Mouse (Mus musculus) mature B cell (primary cell): ENCODE results near the gene Wiz.

Experiments used
- in situ Hi-C: fragments of 300-500 bp; cut with MboI; formaldehyde crosslinking; loops from 2 replicates; pipeline ENCODE4 v1.14.3; 2019

Wiz gene

DNA sequence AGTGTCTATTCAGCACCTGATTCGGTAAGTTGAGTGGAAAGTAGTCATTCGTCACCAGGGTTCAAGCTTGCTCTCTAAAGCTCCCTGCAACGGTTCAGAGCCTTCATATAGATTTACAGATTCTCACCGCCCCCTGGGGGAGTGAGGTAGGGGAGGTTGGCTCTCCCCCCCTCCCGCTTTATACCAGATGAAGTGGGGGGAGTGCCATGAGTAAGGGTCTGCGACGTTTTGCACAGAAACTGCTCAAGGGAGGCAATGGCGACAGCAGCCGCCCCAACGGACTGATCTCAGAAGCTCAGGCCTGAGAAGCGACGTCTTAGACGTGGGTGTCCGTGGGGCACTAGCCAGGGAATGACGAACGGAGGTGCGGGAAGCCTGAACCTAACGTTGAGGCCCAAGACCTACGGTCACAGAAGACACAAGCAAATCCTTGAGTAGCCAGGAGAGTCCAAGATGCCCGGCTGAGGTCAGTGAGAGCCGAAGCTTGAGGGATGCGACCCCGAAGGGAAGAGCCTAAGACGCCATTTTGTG lies 39.3 kb downstream of the Wiz start:
- in situ Hi-C loops: loop anchor here (5.0 to 10.0 kb wide), 2 partner anchors 82 to 145 kb away; no protein-coding TSS in a partner anchor

DNA sequence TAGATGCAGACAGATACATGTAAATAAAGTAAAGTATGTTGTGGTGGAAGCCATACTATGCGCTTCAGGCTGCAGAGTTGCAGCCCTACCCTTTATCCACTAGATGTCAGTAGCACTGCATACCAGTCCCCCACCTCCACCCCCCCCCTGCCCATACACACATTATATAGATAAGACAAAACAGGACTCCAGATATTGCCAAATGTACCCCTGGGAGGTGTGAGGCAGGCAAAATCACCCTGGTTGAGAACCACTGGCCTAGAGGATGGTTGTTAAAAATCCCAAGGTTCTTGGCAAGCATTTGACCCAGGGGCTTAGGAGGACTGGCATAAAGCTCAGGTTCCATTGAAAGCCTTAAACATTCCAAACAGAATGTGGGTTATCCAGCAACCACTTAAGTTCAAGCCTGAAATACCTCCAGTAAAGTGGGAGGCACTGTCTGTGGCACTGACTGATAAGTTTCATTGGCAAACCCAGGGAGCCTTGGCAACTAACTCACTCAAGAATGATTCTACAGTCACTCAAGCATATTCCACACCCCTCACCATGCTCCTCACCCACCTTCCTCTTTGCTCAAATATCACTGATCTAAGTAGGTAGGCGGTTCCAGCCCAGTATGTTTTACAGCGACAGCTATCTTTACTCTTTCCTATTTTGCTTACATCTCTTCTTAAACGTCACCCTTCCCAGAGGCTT lies 40.1 kb downstream of the Wiz start:
- in situ Hi-C loops: loop anchor here (10.0 kb wide), 1 partner anchor 146 kb away; no protein-coding TSS in a partner anchor

DNA sequence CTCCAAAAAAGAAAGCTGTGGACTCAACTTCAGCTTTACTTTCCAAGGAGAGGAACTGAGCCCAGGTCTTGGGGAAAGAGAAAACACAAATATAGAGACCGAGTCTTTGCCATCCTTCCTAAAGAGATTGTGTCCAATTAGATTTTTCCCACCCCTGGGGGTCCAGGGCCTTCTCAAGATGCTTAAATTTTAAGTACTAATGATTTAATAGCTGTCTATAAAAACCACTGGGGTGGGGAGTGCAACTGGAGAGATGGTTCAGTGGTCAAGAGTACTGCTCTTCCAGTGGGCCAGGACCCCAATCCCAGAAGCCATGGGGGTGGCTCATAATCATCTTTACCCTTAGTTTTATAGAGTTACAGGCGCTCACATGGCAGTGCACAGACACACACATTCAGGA lies 40.8 kb downstream of the Wiz start:
- in situ Hi-C loops: loop anchor here (10.0 kb wide), 1 partner anchor 146 kb away; no protein-coding TSS in a partner anchor

DNA sequence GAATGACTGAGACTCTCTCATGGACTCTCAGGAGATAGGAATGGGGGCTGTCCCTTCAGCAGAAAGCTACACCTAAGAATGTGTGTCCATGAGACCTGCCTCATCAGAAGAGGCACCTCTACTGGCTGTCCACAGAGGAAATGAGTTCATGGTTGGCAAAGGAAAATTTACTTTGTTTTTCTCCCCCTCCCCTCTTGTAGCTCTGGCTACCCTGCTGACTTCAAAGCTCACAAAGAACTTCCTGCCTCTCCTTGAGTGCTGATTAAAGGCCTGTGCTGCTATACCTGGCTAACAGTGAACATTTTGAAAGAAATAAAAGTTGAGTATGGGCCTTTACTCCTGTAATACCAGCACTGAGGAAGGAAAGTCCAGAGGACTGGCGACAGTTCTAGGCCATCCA lies 48.1 kb downstream of the Wiz start:
- in situ Hi-C loops: loop anchor here (10.0 kb wide), 1 partner anchor 154 kb away; no protein-coding TSS in a partner anchor

DNA sequence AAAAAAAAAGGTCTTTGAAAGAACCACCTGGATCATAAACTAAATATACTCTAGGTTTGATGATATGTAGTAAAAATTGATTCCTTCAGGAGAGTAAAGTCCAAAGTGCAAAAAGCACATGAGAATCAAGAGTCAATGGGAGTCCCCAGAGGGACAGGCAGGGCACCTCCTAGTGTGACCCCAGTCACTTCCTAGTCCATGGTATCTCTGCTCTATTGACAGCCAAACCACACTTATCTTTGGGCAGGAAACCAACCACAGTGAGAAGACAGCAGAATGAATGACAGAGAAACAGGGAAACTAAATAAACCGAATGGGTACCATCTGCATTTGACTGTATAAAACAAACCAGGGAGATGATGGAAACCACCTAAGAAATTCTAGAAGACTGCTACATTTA lies 49.1 kb downstream of the Wiz start:
- in situ Hi-C loops: loop anchor here (10.0 kb wide), 1 partner anchor 155 kb away; no protein-coding TSS in a partner anchor

DNA sequence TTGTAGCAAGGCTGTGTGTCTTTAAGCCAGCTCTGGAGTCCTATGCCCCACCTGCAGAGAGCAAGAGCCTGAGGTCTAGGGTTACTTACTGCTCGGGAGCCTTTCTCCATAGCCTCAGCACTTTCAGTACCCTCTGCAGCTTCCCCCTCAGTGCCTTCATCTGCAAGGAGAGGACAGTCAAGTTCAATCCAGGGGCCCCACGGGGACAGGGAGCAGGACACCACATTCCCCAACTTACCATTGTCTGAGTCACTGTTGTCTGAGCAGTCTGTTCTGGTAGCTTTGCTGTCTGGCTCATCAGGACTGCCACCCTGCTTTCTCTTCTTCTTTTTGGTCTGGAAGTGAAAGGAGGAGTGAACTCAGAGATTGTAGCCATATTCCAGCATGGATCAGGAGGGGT lies 53.4 kb downstream of the Wiz start:
- in situ Hi-C loops: no loop called here

DNA sequence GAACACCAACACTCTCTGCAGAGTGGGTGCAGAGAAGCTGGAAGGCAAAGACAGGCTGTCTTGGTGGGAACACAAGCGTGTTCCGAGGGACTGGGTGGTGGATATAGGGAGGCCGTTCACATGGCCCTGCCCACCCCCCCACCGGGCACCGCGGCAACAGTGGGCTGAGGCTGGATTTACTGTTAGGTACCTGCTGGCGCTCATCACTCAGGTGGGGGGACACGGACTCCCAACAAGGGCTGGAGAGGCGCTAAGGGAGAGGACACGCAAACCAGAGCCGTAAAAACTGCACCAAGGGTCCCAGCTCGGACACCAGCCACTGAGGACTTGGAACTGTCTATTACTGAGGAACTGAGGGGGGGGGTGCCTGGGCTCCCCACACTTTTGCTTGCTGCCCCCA lies 54.3 kb downstream of the Wiz start:
- in situ Hi-C loops: no loop called here

DNA sequence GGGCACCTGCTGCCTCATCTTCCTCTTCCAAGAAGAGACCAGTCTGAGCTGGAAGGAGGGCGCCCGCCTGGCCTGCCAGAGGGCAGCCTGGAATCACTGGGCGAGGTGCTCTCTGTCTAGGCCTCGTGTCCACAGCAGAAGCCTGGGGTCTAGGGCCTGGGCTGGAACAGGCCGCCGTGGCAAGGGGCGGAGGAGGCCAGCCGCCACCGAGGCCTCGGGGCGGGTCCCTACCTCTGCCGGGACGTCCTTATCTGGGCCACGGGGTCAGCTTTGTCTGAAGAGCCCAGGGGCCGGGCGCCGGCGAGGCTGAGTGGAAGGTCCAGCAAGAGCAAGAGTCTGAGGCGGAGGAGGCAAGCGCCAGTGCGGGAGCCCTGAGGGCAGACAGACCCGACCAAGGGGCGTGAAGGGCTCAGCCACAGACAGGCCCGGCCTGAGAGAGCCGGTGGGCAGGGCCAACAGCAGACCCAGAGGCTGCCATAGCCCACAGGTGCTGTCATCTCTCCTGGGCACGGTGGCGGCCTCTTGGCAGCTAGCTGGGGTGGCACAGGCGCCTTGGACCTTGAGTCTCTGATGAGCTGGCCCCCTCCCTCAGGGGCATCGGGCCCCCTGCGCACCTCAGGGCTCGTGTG lies 55.5 kb downstream of the Wiz start:
- in situ Hi-C loops: no loop called here

DNA sequence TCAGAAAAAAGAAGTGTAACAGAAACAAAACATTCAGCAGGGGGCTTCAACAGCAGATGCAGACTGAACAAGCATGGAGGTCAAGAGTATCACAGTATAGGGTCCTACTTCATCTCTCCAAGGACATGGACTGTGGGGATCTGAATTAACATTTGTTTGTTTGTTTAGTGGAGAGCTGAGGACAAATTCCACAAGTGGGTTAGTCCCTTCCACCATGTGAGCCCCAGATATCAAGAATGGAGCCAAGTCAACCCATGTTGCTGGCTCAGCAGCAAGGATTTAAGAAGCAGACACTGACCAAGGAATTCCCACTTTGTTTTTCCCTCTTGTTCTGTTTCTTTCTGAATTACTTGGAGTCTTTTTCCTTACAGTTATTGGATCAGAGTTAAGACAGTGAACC lies 61.7 kb downstream of the Wiz start:
- in situ Hi-C loops: no loop called here

DNA sequence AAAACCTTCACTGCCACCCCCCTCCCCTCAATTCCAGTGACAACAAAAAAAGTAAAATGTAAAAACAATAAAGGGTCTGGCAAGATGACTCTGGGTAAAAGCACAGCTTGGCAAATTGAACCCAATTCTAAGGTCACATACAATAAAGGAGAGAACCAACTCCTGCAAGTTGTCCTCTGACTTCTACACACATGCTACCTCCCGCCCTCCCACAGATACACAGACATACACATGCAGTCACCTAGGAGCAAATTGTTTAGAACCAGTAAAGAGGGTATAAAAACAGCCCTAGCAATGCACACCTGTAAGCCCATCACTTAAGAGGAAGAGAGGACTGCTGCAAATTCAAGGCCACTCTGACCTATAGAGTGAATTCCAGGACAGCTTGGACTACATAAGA lies 66.4 kb downstream of the Wiz start:
- in situ Hi-C loops: no loop called here

DNA sequence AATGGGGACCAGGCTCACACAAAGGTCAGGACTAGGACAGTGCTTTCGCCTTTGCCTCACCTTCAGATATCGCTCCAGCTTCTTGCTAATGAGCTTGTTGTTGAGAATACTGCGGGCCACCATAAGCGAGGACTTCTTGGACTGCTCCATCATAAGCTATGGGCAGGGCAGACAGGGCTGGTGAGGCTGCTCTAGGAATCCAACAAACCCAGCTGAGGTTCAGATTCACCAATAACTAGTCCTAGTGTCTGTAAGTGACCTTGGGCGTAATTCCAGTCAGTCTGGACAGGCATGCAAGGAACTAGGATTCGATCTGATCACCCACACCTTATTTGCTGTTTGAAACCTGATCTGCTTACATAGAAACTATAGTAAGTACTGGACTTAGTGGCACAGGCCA lies 67.4 kb downstream of the Wiz start:
- in situ Hi-C loops: no loop called here

DNA sequence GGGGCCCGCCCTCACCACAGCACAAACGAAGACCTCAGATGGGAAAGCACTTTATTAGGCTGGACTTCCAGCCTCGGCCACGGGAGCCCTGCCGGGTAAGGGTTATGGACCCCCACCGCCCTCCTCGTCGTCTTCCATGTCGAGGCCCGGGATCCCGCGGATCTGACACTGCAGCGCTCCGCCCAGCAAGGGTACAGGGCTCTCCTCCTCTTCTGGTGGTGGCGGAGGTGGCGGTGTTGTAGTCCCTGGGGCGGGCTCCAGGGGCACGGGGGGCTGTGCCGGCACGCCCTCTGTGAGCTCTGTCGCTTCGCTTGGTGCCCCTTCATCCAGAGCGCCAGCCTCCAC lies 67.9 kb downstream of the Wiz start:
- in situ Hi-C loops: no loop called here

DNA sequence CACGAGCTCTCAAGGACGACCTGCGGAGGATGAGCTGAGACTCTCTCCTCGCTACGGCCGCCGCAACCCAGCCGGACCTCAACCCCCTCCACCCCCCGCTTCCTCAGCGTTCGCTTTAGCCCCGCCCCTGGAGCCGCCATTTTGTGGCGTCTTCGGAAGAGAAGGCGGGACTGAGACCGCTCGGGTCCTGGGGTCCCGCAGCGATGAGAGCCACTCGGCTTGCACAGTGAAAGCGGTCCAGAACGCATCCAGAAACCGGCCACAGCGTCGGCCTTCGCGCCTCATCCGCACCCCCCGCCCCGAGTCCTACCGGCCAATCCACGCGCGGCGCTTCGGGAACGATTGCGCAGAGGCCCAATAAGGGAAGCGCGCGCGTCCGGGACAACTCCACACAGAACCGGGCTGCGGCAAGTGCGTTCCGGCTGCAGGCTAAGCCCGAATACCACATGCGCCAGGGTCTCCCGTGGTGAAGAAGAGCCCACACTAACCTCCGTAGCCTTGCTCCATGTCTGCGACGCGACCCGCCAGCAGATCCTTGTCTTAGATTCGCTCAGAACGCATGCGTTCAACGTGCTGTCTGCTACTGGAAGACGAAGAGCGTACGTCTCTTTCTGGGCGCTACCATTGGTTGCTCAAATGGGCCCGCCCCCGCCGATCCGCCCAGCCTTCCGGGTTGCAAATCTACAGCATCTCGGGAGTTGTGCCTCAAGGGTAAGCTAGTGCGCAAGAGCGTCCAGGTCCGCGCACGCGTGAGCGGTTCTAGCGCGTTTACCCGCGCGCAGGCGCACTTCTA lies 68.4 kb downstream of the Wiz start, which contains the start of gene Akap8:
Gene Akap8 (minus strand): TSS at position 642 of the 793 bp plus-strand sequence.
- in situ Hi-C loops: no loop called here

DNA sequence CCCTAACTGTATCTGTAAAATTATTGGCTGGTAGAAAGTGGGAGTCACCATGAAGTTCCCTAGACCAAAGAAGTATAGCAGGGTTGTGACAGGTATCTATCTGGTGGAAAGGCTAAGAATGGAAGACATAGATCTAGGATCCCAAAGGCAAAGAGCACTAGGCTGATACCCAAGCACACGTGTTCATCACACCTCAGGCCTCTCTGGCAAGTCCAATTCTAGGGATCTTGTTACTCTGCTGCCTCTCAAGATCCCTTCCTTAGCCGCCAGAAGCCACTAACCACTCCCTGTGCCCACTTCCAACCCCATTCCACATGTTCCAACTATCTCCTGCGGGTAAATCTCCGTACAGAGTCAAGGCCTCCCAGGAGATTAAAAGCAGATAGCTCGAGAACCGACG lies 69.3 kb downstream of the Wiz start:
- in situ Hi-C loops: no loop called here

DNA sequence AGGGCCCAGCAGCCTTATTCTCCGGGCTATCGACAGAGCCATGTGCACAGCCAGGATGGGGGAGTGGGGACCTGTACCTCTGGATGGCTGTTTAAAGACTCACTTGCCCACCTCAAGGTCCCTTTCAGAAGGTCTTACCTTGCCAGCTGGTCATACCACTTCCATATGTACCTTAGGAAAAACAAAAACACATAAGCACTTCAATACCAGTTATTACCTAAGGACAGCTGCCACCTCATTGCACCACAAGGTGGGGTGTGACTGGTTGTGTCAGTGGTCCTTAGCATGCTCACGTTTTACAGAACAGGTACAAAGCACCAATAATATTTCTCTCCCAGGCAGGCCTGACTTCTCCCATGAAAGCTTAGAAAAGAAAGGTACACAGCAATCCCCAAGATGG lies 71.5 kb downstream of the Wiz start:
- in situ Hi-C loops: no loop called here

DNA sequence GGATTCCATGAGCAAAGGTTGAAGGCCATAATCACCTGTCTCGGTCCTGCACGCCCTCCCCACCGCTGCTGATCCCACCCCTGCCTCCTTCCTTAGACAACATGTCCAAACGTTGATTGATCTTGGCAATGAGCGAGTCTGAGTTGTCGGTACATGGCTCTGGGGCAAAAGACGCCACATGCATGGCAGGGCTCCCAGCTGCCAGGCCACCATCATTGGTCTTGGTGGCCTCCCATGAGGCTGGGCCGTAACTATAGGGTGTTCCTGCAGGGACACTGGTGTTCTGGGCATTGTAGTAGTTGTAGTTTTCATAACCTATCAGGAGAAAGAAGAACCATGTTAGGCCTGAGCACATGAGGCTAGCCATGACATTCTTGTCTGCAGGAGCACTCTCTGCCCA lies 72.2 kb downstream of the Wiz start:
- in situ Hi-C loops: no loop called here

DNA sequence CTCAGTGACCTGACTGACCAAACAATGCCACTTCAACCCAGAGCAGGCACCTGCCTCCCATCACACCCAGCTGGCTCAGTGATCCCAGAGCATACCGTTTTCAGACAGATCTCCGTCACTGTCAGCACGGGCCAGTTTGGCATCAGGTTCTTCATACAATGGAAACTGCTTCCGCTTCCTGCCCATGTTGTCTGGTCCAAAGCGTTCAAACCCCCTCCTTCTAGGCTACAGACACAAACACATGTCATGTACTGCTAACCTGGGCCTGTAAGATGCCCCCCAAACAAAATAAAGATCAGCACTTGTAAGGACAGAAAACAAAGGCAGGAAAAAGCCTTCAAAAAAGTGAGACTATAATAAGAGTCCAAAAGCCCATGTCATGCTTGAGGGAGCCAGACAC lies 73.7 kb downstream of the Wiz start:
- in situ Hi-C loops: no loop called here

DNA sequence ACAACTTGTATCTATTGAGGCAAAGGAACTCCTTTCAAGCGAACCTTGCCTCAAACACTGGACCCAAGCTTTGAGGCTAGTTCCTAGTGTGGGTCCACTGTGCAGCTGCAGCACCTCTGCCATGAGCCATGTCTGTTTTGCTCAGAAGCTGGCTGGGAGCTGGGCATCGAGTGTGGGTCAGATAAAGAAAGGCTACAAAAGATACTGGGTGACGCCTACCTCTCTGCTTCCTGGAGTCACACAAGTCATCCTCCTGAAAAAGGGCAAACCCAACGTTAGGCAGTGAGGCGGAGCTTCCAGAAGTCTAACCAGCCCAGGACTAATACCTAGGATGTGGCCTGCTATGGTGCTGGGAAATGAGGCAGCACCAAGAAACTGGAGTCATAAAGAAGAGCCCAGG lies 75.3 kb downstream of the Wiz start:
- in situ Hi-C loops: no loop called here

DNA sequence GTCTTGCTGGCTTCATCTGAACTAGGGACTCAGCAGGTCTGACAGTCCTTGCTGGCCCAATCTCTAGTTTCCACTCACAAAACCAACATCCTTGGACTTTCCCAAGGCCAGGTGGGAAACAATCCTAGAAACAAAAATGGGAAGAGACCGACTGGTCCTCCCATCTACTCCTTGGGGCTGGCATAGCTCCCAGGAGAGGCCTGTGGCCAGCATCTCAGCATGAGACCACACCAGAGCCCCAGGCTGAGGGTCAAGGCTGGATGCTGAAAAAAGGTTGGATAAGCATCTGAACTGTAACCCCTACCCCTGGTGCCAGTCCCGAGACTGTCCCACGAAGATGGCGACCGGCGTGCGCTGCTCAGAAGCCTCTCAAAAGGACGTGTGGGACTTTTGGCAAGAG lies 76.4 kb downstream of the Wiz start:
- in situ Hi-C loops: no loop called here

DNA sequence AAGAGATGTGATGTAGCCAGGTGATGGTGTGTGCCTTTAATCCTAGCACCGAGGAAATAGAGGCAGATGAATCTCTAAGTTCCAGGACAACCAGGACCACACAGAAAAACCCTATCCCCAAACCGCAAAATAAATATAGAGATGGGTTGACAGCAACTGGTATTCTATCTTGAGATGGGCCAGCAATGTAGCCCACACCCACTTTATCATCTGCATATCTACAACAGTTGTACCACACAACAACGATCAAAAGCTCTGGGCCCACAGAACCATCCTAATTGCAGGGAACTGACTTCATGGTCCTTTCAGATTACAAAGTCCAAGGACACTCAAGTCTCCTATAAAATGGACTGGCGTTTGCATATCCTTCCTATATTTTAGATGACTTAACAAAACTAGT lies 81.3 kb downstream of the Wiz start:
- in situ Hi-C loops: no loop called here
